Mouse (Mus musculus) spleen, adult 12 weeks (tissue): ENCODE measurements around the gene Cdc42bpb.

Experiments
- DNase-seq: peaks from one replicate; pipeline ENCODE4 v3.0.0; 2022; ENCODE audit warnings: low spot score

Cdc42bpb gene

GRCm38 (mm10) chr12:111284532-111284931, 93.0 kb downstream of the Cdc42bpb start:
- DNase-seq = no peak

- DNase-seq = no peak
Observed at GRCm38 (mm10) chr12:111283573-111283972, 93.9 kb downstream of the Cdc42bpb start.

DNA sequence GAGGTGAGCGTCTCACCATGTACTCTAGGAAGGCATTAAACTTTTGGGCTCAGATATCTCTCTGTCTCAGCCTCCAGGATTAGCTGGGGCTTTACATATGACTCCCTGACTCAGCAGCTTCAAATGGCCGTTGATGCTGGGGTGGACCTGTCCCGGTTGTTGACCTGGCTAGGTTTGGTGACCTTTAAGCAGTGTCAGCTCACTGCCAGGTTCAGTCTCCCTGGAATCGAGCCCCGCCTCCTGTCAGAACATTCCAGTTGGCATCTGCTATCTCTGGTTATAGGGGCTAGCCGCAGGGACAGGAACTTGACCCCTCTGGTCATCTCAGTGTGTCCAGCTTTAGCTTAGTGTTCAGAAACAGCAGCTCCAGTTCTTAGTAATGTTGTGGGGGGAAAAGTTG, 101.1 kb downstream of the Cdc42bpb start:
- no peak for DNase-seq

- DNase-seq = no peak
Observed at GRCm38 (mm10) chr12:111275150-111275841, 102.2 kb downstream of the Cdc42bpb start.

DNA sequence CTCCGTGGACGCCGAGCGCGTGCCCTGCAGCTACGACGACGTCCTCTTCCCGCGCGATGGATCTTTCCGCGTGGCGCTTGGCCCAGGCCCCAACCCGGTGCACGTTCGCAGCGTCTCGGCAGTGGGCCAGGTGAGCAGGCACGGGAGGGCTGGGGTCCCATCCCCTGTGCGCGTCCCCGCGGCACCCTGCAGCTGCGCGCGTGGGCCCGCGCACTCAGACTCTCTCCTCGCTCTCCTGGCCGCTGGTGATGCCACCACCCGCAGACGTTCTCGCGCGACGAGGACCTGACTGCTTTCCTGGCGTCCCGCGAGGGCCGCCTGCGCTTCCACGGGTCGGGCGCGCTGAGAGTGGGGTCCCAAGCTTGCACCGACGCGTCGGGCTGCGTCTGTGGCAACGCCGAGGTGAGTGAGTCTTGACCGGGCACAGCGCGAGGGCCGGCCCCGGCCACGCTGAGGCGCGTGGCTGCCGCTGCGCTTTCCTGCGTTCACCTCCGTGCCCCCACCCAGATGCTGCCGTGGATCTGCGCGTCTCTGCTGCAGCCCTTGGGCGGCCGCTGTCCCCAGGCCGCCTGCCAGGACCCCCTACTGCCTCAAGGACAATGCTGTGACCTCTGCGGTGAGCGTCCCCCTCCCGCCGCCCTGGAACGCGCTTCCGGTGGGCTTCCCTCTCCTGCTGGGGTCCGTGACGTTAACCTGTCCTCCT, 102.9 kb downstream of the Cdc42bpb start:
- DNase-seq = no peak

GRCm38 (mm10) chr12:111274006-111274405, 103.5 kb downstream of the Cdc42bpb start:
- no peak for DNase-seq

DNA sequence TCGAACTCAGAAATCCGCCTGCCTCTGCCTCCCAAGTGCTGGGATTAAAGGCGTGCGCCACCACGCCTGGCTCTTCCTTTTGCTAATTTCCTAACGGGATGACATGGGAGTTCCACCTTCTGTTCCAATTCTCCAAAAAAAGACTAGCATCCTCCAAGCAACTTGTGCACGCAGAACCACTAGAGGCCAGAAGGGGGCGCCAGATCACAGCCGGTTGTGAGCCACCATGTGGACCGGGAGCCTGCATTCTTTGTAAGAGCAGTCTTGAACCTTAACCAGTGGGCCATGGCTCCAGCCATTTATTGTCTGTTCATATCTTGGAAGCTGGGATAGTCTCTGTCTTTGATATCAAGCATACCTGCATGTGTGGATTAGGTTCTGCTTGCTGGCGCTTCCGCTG, 105.1 kb downstream of the Cdc42bpb start:
- peak; percentile 52 for DNase-seq

DNA sequence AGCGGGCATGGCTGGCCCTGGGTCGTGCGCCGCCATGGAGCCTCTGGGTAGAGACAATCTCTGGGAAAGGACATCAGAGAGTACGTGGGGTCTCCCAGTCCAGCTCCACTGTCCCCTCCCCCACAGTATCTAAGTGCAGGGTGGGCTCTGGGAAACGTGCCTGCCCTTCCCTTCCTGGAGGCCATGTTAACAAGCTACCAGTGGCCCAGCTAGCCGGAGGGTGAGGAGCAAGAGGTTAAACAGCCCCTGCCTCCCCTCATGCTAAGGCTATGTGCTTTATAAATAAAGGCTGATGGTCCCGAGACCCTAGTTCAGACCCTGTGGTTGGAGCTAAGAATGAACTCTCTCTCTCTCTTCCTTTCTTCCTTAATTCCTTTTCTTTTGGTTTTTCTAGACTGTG, 105.6 kb downstream of the Cdc42bpb start:
- no peak for DNase-seq

DNA sequence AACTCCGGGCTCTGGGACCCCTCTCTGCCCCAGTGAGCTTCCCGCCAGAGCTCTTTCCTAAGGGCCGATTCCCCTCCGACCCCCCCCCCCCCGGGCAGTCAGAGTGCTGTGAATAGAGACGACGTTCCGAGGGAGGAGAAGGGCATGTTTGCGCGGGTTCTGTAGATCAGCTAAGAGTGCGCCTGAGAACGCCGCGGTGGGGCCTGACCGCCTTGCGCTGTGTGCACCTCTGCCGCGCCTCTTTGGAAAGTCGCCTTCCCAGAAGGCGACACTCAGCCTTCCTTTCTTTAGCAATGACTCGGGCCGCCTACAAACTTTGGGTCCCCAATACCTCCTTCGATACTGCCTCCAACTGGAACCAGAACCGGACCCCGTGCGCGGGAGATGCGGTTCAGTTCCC, 106.1 kb downstream of the Cdc42bpb start:
- DNase-seq = no peak

- no peak for DNase-seq
Observed at GRCm38 (mm10) chr12:111270629-111271277, 106.8 kb downstream of the Cdc42bpb start, which contains the start of gene Amn. Gene Amn (plus strand): TSS chr12:111271095.

GRCm38 (mm10) chr12:111267673-111268325, 109.7 kb downstream of the Cdc42bpb start:
- no peak for DNase-seq

DNA sequence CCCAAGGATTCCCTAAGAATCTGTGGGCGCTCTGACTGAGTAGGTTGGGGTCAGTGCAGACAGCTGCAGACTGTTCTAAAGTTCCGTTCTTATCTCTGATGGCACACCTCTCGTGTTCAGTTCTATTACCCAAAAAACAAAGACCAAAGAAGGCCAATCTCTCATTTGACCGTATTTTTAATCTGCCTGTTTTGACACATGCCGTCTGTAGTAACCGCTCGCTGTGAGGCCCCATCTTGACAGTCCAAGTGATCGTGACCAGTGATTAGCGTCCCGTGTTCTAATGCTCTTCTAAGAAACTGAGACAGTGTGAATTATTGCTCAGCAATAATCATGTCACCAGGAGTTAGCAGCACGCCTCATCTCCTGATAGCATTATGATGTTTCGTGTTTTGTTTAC, 110.9 kb downstream of the Cdc42bpb start:
- no peak for DNase-seq

- DNase-seq = no peak
Observed at GRCm38 (mm10) chr12:111265212-111265611, 112.3 kb downstream of the Cdc42bpb start.

DNA sequence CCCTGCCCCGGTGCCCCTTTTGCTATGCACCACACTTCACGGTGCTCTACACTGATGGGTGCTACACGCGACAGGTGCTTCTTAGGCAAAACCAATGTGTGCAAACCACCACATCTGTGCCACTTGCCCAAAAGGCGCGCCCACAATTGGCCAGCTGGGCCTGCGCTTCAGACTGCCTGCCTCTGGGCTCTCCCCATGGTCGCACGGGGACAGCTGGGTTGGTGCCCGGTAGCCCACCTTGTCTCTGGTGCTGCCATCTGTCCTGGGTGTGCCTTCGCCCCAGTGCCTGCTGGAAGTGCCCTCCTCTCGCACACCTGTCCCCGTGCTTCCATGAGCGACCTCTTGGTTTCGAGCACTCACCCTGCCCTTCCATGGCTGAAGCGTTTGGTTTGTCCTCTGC, 113.9 kb downstream of the Cdc42bpb start:
- no peak for DNase-seq

- DNase-seq = no peak
Observed at GRCm38 (mm10) chr12:111251227-111251626, 126.3 kb downstream of the Cdc42bpb start.

DNA sequence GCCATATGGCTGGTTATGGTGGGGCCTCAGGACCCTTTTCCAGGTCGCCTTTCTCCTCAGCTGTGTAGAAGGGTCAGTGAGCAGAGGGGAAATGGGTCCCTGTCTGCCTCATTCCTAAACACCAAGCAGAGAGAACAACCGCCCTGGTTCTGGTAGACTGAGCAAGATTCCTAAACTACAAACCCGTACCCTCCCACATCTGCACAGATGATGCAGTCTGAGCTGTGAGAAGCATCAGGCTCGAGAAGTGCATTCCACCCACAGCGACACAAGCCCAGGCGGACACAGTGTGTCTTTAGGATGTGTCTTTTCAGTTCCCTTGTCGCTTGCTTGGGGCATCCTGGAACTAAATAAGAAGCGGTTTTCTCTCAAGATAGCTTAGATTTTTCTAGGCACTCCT, 127.4 kb downstream of the Cdc42bpb start:
- no peak for DNase-seq

- no peak for DNase-seq
Observed at GRCm38 (mm10) chr12:111249095-111249494, 128.4 kb downstream of the Cdc42bpb start.

DNA sequence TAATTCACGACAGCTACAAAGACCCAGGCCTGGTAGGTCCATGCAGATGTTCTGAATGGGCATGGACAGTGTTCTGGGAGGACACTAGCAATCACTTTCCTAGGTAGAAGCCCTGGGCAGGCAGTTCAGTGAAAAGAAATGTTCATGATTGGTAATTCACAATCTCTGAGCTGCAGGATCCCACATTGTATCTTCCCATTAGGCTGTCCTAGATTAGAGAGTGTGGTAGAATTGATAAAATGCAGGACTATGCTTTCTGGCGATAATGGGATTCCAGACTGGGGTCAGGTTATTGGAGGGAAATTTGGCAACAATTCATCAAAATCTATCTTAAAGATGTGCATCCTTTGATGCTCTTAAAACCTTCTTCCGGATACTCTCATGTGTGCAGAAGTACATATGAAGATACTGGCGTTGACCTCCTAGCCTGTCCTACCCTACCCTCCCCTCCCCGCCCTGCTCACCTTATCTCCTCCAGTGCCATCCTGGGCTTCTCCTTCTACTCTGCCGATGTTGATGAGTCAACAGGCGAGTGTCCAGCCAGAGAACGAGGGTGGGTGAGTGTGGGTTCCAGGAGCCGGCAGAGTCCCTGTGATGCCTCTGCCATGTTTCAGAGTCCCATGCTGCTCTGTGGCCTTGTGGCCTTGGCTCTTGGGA, 130.6 kb downstream of the Cdc42bpb start:
- DNase-seq = no peak

- no peak for DNase-seq
Observed at GRCm38 (mm10) chr12:111245070-111245469, 132.4 kb downstream of the Cdc42bpb start.

GRCm38 (mm10) chr12:111243733-111244132, 133.8 kb downstream of the Cdc42bpb start:
- DNase-seq = no peak
